Comparison of ENCODE assay signal across 8 mouse cellular contexts in genomic region chr17:57010911-57011235, GRCm38 (mm10). TPM values are rescaled to one million over a fixed set of nuclear protein-coding genes. Genes with fewer than 3 reads are reported as not detected.
DNase-seq lines count a peak whose midpoint lies in the region; ATAC-seq and TF ChIP-seq lines count a peak whose summit lies in the region.

No protein-coding gene starts in this region.

- peak overlapping the region; percentile 88 for H3K9ac ChIP-seq in heart, embryonic 11.5 days (ENCODE audit: low read depth, low read length)
- H3K9ac ChIP-seq in ES-E14 (ENCODE audit: insufficient read depth, low read depth, low read length, poor library complexity, severe bottlenecking): peak overlapping the region; percentile 92
- peak overlapping the region; percentile 78 for H3K9ac ChIP-seq in forebrain, postnatal 0 days

- TF ChIP-seq CTCF in forebrain, postnatal 0 days (IDR thresholded peaks at IDR 0.05; ENCODE audit: low read depth): no peak

- peak overlapping the region; percentile 84 for H3K4me3 ChIP-seq in heart, embryonic 11.5 days (ENCODE audit: low read depth, low read length)
- H3K4me3 ChIP-seq in ES-E14 (ENCODE audit: insufficient read depth in 1 of 2, low read depth in 1 of 2, low read length in 2 of 2, poor library complexity in 1 of 2, severe bottlenecking in 1 of 2): peak overlapping the region; percentile 80 to 90
- peak overlapping the region; percentile 74 for H3K4me3 ChIP-seq in forebrain, postnatal 0 days (ENCODE audit: low read depth, low read length)

- H3K4me2 ChIP-seq in heart, embryonic 11.5 days: peak overlapping the region; percentile 95
- H3K4me2 ChIP-seq in forebrain, postnatal 0 days (ENCODE audit: low read depth): peak overlapping the region; percentile 90

- in situ Hi-C loops in ES-E14 (cut with MboI; ENCODE audit: low sequenced_read_pairs in 2 of 2, unreplicated experiment in 2 of 2): no loop called here

- ATAC-seq in heart, embryonic 11.5 days (replicated peaks; ENCODE audit: insufficient number of reproducible peaks, low FRiP score, low TSS enrichment): peak; percentile 25
- peak; percentile 30 for ATAC-seq in forebrain, postnatal 0 days
- peak; percentile 61 for ATAC-seq in megakaryocyte, adult 5-6 weeks (ENCODE audit: poor library complexity, severe bottlenecking)

- H3K4me1 ChIP-seq in heart, embryonic 11.5 days (ENCODE audit: control insufficient read depth, insufficient read depth, low read length): peaks cover 5% of the 10 kb centered on the region; the same call in 1 of the 2 replicates
- peaks cover 0 to 13% of the 10 kb centered on the region in 2 experiments; a peak in 2 of 4 replicates for H3K4me1 ChIP-seq in ES-E14 (ENCODE audit: control insufficient read depth in 2 of 2, insufficient read depth in 2 of 2, low read length in 2 of 2, poor library complexity in 1 of 2)
- H3K4me1 ChIP-seq in forebrain, postnatal 0 days (ENCODE audit: insufficient read depth): peaks cover 18% of the 10 kb centered on the region

- H3K27me3 ChIP-seq in heart, embryonic 11.5 days (ENCODE audit: control insufficient read depth, insufficient read depth, low read length): no peaks in the 10 kb centered on the region
- no peaks in the 10 kb centered on the region for H3K27me3 ChIP-seq in forebrain, postnatal 0 days (ENCODE audit: insufficient read depth, low read length)

- peaks cover 2% of the 10 kb centered on the region; the same call in 1 of the 2 replicates for H3K36me3 ChIP-seq in heart, embryonic 11.5 days (ENCODE audit: control insufficient read depth, insufficient read depth, low read length)
- peaks cover 19% of the 10 kb centered on the region for H3K36me3 ChIP-seq in ES-E14 (ENCODE audit: control insufficient read depth, insufficient read depth, low read length, poor library complexity, severe bottlenecking)
- H3K36me3 ChIP-seq in forebrain, postnatal 0 days (ENCODE audit: insufficient read depth): peaks cover 25% of the 10 kb centered on the region

- no peaks in the 10 kb centered on the region for H3K9me3 ChIP-seq in heart, embryonic 11.5 days (replicated peaks; ENCODE audit: control insufficient read depth, low read length)
- H3K9me3 ChIP-seq in ES-E14 (ENCODE audit: control insufficient read depth, insufficient read depth, low read depth, low read length): no peaks in the 10 kb centered on the region
- H3K9me3 ChIP-seq in forebrain, postnatal 0 days (ENCODE audit: low read length): no peaks in the 10 kb centered on the region

- under 1% methylated on average over 19 of the region's 19 CpGs for WGBS in heart, embryonic 11.5 days (ENCODE audit: insufficient replicate concordance)
- WGBS in forebrain, postnatal 0 days: under 1% methylated on average over 19 of the region's 19 CpGs

- peak overlapping the region; percentile 69 for H3K27ac ChIP-seq in heart, embryonic 11.5 days (ENCODE audit: low read depth, low read length)
- H3K27ac ChIP-seq in ES-E14 (ENCODE audit: insufficient read depth, low read depth, low read length, poor library complexity, severe bottlenecking): peak overlapping the region; percentile 57
- H3K27ac ChIP-seq in forebrain, postnatal 0 days (ENCODE audit: low read depth, low read length): peak overlapping the region; percentile 86

- no peak for DNase-seq in heart, adult 9 months (ENCODE audit: low spot score in 2 of 2)
- DNase-seq in ES-E14 (ENCODE audit: low read depth, low spot score): no peak
- no peak for DNase-seq in forebrain, postnatal 0 days
- DNase-seq in ovary, postnatal 36 days (ENCODE audit: low spot score): no peak
- no peak for DNase-seq in kidney, adult 11 months
- no peak for DNase-seq in layer of hippocampus, adult 18-20 months (ENCODE audit: low spot score in 2 of 2)

TF ChIP-seq in ES-E14, 5 proteins besides CTCF, POLR2A, EP300 and RAD21:
- TF ChIP-seq ZNF384 (IDR thresholded peaks at IDR 0.05; ENCODE audit: low read depth, low read length): no peak
- no peak for TF ChIP-seq ZC3H11A (IDR thresholded peaks at IDR 0.05; ENCODE audit: borderline replicate concordance, low read depth, low read length)
- TF ChIP-seq MAFK (IDR thresholded peaks at IDR 0.05; ENCODE audit: insufficient read depth, low read depth, low read length): no peak
- no peak for TF ChIP-seq HCFC1 (IDR thresholded peaks at IDR 0.05; ENCODE audit: borderline replicate concordance, insufficient read depth, low read length)
- no peak for TF ChIP-seq CHD2 (IDR thresholded peaks at IDR 0.05; ENCODE audit: low read depth, low read length)
TF ChIP-seq in ES-E14: peak in this region for 0.

RNA-seq across cellular contexts. Expression of gene Gtf2f1, which starts 0.2 kb away (rescaled TPM):
- 40.0 and 41.3 TPM in 2 replicates for polyA plus RNA-seq in heart, embryonic 11.5 days (2014; fragmentation: Nextera tagmentation; extraction: Ambion mirVana)
- total RNA-seq in ES-E14 (2012; rRNA removed): 71.6 and 101 TPM in 2 replicates
- total RNA-seq in forebrain, postnatal 0 days (2014; rRNA removed): 59.1 and 63.1 TPM in 2 replicates
- 76.8 and 83.0 TPM in 2 replicates for polyA plus RNA-seq in forebrain, postnatal 0 days (2015; fragmentation: Nextera tagmentation; extraction: Ambion mirVana)
- 41.1 and 45.2 TPM in 2 replicates for total RNA-seq in megakaryocyte, adult 5-6 weeks (2015)
- total RNA-seq in megakaryocyte, adult 5-6 weeks (2017): 88.0 and 95.6 TPM in 2 replicates
- 10 to 100 TPM; 67.3 to 68.6 TPM for total RNA-seq in layer of hippocampus, adult 18-20 months (2021)

RNA-seq across cellular contexts. Expression of gene Gm17949, which starts 0.4 kb away (rescaled TPM):
- 0.17 and 0.18 TPM in 2 replicates for polyA plus RNA-seq in heart, embryonic 11.5 days (2014; fragmentation: Nextera tagmentation; extraction: Ambion mirVana)
- not detected in 2 replicates for total RNA-seq in ES-E14 (2012; rRNA removed)
- not detected in 2 replicates for total RNA-seq in forebrain, postnatal 0 days (2014; rRNA removed)
- 0.28 and 0.34 TPM in 2 replicates for polyA plus RNA-seq in forebrain, postnatal 0 days (2015; fragmentation: Nextera tagmentation; extraction: Ambion mirVana)
- not detected in 2 replicates for total RNA-seq in megakaryocyte, adult 5-6 weeks (2015)
- not detected in 2 replicates for total RNA-seq in megakaryocyte, adult 5-6 weeks (2017)
- under 1 TPM; 0.37 to 0.38 TPM for total RNA-seq in layer of hippocampus, adult 18-20 months (2021)

RNA-seq across cellular contexts. Expression of gene Pspn, which starts 11.1 kb away (rescaled TPM):
- 0.50 and 0.72 TPM in 2 replicates for polyA plus RNA-seq in heart, embryonic 11.5 days (2014; fragmentation: Nextera tagmentation; extraction: Ambion mirVana)
- not detected in 2 replicates for total RNA-seq in ES-E14 (2012; rRNA removed)
- not detected in 2 replicates for total RNA-seq in forebrain, postnatal 0 days (2014; rRNA removed)
- polyA plus RNA-seq in forebrain, postnatal 0 days (2015; fragmentation: Nextera tagmentation; extraction: Ambion mirVana): not detected in 2 replicates
- total RNA-seq in megakaryocyte, adult 5-6 weeks (2015): not detected in 2 replicates
- not detected in 2 replicates for total RNA-seq in megakaryocyte, adult 5-6 weeks (2017)
- not detected for total RNA-seq in layer of hippocampus, adult 18-20 months (2021)

RNA-seq across cellular contexts. Expression of gene Alkbh7, which starts 13.7 kb away (rescaled TPM):
- polyA plus RNA-seq in heart, embryonic 11.5 days (2014; fragmentation: Nextera tagmentation; extraction: Ambion mirVana): 49.4 and 50.8 TPM in 2 replicates
- 37.1 and 39.5 TPM in 2 replicates for total RNA-seq in ES-E14 (2012; rRNA removed)
- total RNA-seq in forebrain, postnatal 0 days (2014; rRNA removed): 44.2 and 50.7 TPM in 2 replicates
- polyA plus RNA-seq in forebrain, postnatal 0 days (2015; fragmentation: Nextera tagmentation; extraction: Ambion mirVana): 52.2 and 56.4 TPM in 2 replicates
- 13.0 and 14.0 TPM in 2 replicates for total RNA-seq in megakaryocyte, adult 5-6 weeks (2015)
- total RNA-seq in megakaryocyte, adult 5-6 weeks (2017): 7.6 and 12.8 TPM in 2 replicates
- total RNA-seq in layer of hippocampus, adult 18-20 months (2021): 10 to 100 TPM; 25.8 to 27.6 TPM

RNA-seq across cellular contexts. Expression of gene Khsrp, which starts 20.4 kb away (rescaled TPM):
- 28.8 and 33.5 TPM in 2 replicates for polyA plus RNA-seq in heart, embryonic 11.5 days (2014; fragmentation: Nextera tagmentation; extraction: Ambion mirVana)
- total RNA-seq in ES-E14 (2012; rRNA removed): 81.7 and 82.3 TPM in 2 replicates
- total RNA-seq in forebrain, postnatal 0 days (2014; rRNA removed): 49.5 and 65.5 TPM in 2 replicates
- polyA plus RNA-seq in forebrain, postnatal 0 days (2015; fragmentation: Nextera tagmentation; extraction: Ambion mirVana): 22.6 and 27.0 TPM in 2 replicates
- total RNA-seq in megakaryocyte, adult 5-6 weeks (2015): 56.0 and 66.5 TPM in 2 replicates
- 43.9 and 57.7 TPM in 2 replicates for total RNA-seq in megakaryocyte, adult 5-6 weeks (2017)
- total RNA-seq in layer of hippocampus, adult 18-20 months (2021): 100 to 1,000 TPM; 114 to 117 TPM
